Mouse (Mus musculus) liver, postnatal 0 days (tissue): ENCODE measurements around the gene Epor. TPM values are rescaled to one million over a fixed set of nuclear protein-coding genes. Genes with fewer than 3 reads are reported as not detected.

ENCODE experiments used
- ATAC-seq: fragments of 200-750 bp; cut with Nextera tagmentation; 2 replicates; pipeline ENCODE4 v1.8.0; 2017; ENCODE audit warnings: mild to moderate bottlenecking, moderate library complexity
- DNase-seq: peaks from one replicate; pipeline ENCODE4 v3.0.0-alpha.2; 2016
- H3K27ac ChIP-seq: fragments of 300-500 bp; sonication (generic); 2 replicates; pipeline ENCODE4 v1.5.1; 2014; ENCODE audit warnings: antibody characterized with exemption, moderate library complexity, mild to moderate bottlenecking, low read depth
- H3K27me3 ChIP-seq: fragments of 300-500 bp; sonication (generic); 2 replicates; pipeline ENCODE4 v1.6.1; 2014; ENCODE audit warnings: low read length, control low read depth, mixed read lengths; ENCODE audit not compliant: insufficient read depth
- H3K36me3 ChIP-seq: fragments of 300-500 bp; sonication (generic); replicated peaks from 2 replicates; pipeline ENCODE4 v1.6.1; 2014; ENCODE audit warnings: mild to moderate bottlenecking, control low read depth, low read length, moderate library complexity, mixed read lengths; ENCODE audit not compliant: insufficient read depth
- H3K4me1 ChIP-seq: fragments of 300-500 bp; sonication (generic); 2 replicates; pipeline ENCODE4 v1.6.1; 2014; ENCODE audit warnings: antibody characterized with exemption, mild to moderate bottlenecking, control low read depth; ENCODE audit not compliant: insufficient read depth
- H3K4me2 ChIP-seq: fragments of 300-500 bp; sonication (generic); 2 replicates; pipeline ENCODE4 v1.6.1; 2014; ENCODE audit warnings: low read depth, mild to moderate bottlenecking, low read length, moderate library complexity, mixed read lengths
- H3K4me3 ChIP-seq: fragments of 300-500 bp; sonication (generic); 2 replicates; pipeline ENCODE4 v1.5.1; 2014; ENCODE audit warnings: low read depth, low read length
- H3K9ac ChIP-seq: fragments of 300-500 bp; sonication (generic); replicated peaks from 2 replicates; pipeline ENCODE4 v1.6.1; 2014; ENCODE audit warnings: mild to moderate bottlenecking, moderate library complexity
- H3K9me3 ChIP-seq: fragments of 300-500 bp; sonication (generic); 2 replicates; pipeline ENCODE4 v1.6.1; 2016; ENCODE audit warnings: mild to moderate bottlenecking, control low read depth, low read length, mixed read lengths
- CTCF ChIP-seq: sonication (generic); IDR thresholded peaks from 2 replicates; pipeline ENCODE4 v1.5.1; 2016; ENCODE audit warnings: antibody characterized with exemption, low read depth
- EP300 ChIP-seq: IDR thresholded peaks from 2 replicates; pipeline ENCODE4 v1.6.1; 2016; ENCODE audit warnings: antibody characterized with exemption, low read depth, mild to moderate bottlenecking
- WGBS: fragments of 180-500 bp; shearing (Covaris S2); extraction: QIAGEN DNeasy Blood & Tissue Kit; methylation state at CpG from one replicate; pipeline ENCODE4 v1.1.7; 2014; ENCODE audit not compliant: insufficient replicate concordance; 5-methylcytosine and 5-hydroxymethylcytosine counted together
- polyA plus RNA-seq: library from polyadenylated mRNA; unstranded; fragments of >200 nt; fragmentation: Nextera tagmentation; extraction: Ambion mirVana; gene quantifications from 2 replicates; pipeline ENCODE4 v1.2.1, GENCODE M21; 2015

Epor gene
- polyA plus RNA-seq, 1 experiment from 2014 or later = 41.6 TPM

DNA sequence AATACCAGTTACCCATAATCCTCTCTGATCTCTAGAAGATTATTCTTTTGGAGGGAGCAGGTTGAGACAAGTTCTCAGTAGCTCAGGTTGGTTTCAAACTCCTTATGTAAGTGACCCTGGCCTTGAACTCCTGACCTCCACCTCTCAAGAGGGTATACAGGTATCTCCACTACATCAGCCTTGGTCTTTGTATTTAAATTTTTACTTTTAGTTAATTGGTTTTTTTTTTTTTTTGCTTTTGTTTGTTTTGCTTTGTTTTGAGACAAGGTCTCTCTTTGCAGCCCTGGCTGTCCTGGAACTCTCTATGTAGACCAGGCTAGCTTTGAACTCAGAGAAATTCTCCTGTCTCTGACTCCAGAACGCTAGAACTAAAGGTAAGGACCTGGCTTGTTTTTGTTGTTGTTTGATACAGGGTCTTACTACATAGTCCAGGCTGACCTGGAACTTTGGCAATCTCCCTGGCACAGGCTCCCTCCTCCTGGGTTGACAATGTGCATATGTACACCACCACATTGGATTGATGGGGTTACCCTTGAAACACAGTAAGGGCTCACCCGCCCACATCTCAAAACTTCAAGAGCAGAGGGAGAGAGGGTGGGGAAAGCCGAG lies 39.7 kb downstream of the Epor start:
- Histone ChIP-seq H3K4me3 (no peak overlapping the region), H3K9me3 (no peaks in the 10 kb centered on the region), H3K36me3 (no peaks in the 10 kb centered on the region), H3K27me3 (no peaks in the 10 kb centered on the region), H3K4me1 (peaks cover 36% of the 10 kb centered on the region), H3K4me2 (peak overlapping the region; percentile 43), H3K9ac (peak overlapping the region; percentile 27), H3K27ac (peak overlapping the region; percentile 92)
- TF ChIP-seq EP300 (no peak), CTCF (no peak)
- WGBS = 14% methylated on average over 3 of the region's 3 CpGs
- DNase-seq (no peak), ATAC-seq (no peak)

DNA sequence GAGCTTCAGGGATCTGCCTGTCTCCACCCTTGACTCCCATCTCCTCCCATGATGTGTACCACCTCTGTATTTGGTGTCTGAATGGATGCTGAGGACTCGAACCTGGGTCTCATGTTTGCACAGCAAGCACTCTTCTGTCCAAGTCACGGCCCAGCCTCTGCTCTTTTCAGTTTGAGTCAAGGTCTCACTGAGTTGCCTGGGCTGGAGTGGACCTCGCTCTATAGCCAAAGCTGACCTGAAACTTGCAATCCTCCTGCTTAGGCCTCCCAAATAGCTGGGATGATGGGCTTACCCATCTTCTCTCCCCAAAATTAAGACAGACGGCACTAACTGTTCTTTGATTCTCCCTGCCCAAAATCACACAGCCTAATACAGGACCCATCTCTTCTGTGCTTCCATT lies 40.3 kb downstream of the Epor start:
- H3K9ac ChIP-seq = no peak overlapping the region
- TF ChIP-seq CTCF (no peak), EP300 (no peak)
- H3K9me3 ChIP-seq = no peaks in the 10 kb centered on the region
- no peaks in the 10 kb centered on the region for H3K27me3 ChIP-seq
- peak overlapping the region; percentile 92 for H3K27ac ChIP-seq
- no peak for DNase-seq
- no peak for ATAC-seq
- H3K4me2 ChIP-seq = no peak overlapping the region
- 71% methylated on average over 4 of the region's 4 CpGs for WGBS
- H3K4me3 ChIP-seq = no peak overlapping the region
- no peaks in the 10 kb centered on the region for H3K36me3 ChIP-seq
- peaks cover 42% of the 10 kb centered on the region for H3K4me1 ChIP-seq

DNA sequence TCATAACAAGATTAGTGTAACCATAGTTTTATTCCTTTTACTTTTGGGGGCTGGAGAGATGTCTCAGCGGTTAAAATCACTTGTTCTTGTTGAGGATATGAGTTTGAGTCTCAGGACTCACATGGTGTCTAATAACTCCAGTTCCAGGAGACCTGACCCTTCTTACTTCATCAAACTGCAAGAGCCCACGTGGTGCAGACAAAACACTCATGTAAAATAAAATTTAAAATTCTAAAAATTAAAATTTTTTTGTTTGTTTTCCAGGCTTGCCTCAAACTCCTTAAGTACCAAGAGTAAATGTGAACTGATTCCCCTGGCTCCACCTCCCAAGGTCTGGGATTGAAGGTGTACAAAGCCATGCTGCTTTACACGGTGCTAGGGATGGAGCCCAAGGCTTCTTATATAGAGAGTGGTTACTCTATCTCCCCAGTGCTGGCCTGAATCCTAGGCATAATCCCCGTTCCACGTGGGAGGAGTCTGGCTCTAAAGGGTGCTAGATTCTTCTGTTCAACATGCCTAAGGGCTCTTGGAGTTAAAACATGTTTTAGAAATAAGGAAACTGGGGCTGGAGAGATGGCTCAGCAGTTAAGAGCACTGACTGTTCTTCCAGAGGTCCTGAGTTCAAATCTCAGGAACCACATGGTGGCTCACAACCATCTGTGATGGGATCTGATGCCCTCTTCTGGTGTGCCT lies 44.5 kb downstream of the Epor start:
- H3K27me3 ChIP-seq = no peaks in the 10 kb centered on the region
- peak overlapping the region; percentile 96 for H3K4me2 ChIP-seq
- TF ChIP-seq EP300 (no peak), CTCF (no peak)
- peak overlapping the region; percentile 28; the same call in 1 of the 2 replicates for H3K9ac ChIP-seq
- no peak overlapping the region for H3K27ac ChIP-seq
- peak overlapping the region; percentile 79 for H3K4me3 ChIP-seq
- DNase-seq = no peak
- no peaks in the 10 kb centered on the region for H3K9me3 ChIP-seq
- 26% methylated on average over 5 of the region's 5 CpGs for WGBS
- no peak for ATAC-seq
- peaks cover 34% of the 10 kb centered on the region for H3K4me1 ChIP-seq
- H3K36me3 ChIP-seq = peaks cover 9% of the 10 kb centered on the region

DNA sequence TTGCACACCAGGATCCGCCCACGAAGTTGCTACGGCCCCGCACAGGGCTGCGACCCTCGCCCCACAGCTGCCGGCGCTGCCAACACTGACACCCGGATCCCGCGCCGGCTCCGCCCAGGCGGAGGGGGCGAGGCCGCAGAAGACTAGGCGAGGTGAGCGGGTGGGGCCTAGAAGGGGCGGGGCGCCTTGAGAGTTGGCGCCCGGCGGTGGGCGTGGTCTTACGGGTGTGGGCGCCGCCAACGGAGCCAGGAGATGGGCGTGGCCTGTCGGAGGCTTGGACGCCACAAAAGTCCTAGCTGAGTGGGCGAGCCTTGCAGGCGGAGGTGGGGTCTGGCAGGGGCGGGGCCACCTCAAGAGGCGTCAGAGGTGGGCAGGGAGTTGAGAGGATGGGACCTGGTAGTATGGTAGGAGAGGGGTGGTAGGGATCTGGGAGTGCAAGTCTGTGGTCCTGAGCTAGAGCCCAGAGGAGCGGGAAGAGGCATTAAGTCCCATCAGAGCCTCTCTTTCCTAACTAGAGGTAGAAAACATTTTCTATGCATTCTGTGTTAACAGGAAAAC lies 45.2 kb downstream of the Epor start, which contains the start of gene Rab3d:
Rab3d (minus strand) TSS at position 158 of the 558 bp plus-strand sequence.
- peak within 1 kb of the TSS; percentile 74 for H3K9ac ChIP-seq
- WGBS = under 1% methylated on average over 34 of the region's 36 CpGs

DNA sequence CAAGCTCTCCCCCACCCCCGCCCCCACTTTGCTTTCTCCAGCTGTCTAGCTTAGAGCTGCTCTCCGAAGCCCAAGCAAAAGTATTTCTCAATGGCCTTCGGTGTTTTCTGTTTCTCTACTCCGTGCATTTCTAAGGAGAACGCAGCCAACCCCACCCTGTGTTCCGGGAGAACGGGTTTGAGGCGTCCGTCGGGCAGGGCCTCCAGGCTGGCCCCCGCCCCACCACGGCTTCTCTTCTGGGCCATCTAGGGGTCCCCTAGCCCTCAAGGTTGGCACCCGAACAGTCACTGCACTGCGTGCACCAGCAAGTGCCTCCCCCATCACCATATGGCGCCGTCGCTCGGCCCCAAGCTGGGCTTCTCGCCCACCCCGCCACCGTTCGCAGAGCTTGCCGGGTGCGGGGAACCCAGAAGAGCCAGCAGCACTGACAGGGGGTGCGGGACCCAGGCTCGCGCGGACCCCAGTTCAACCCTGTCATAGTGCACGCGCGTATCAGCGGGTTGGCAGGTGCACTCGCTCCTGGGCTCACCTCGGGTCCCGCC lies 45.7 kb downstream of the Epor start:
- Histone ChIP-seq H3K4me2 (peak overlapping the region; percentile 96), H3K9me3 (no peaks in the 10 kb centered on the region), H3K27ac (peak overlapping the region; percentile 76), H3K4me1 (peaks cover 25% of the 10 kb centered on the region), H3K27me3 (no peaks in the 10 kb centered on the region), H3K4me3 (peak overlapping the region; percentile 79), H3K36me3 (peaks cover 9% of the 10 kb centered on the region), H3K9ac (peak overlapping the region; percentile 74)
- no peak for DNase-seq
- peak; percentile 33 for ATAC-seq
- 2% methylated on average over 34 of the region's 35 CpGs for WGBS
- no peak for TF ChIP-seq EP300
- no peak for TF ChIP-seq CTCF

More for the DNA sequence above, 45.2 kb downstream of the Epor start, which contains the start of gene Rab3d:
- ATAC-seq (peak; percentile 95), DNase-seq (peak; percentile 99)
- Histone ChIP-seq H3K36me3 (peaks cover 9% of the 10 kb centered on the region), H3K4me2 (peak within 1 kb of the TSS; percentile 96), H3K27me3 (no peaks in the 10 kb centered on the region), H3K4me3 (peak within 1 kb of the TSS; percentile 79), H3K9me3 (no peaks in the 10 kb centered on the region), H3K27ac (peak within 1 kb of the TSS; percentile 76), H3K4me1 (peaks cover 27% of the 10 kb centered on the region)
- TF ChIP-seq CTCF = no peak
- no peak for TF ChIP-seq EP300
